Mouse (Mus musculus): ENCODE data around the gene Kif20b. TPM values are rescaled to one million over a fixed set of nuclear protein-coding genes. Genes with fewer than 3 reads are reported as not detected.

Gene Kif20b
- total RNA-seq, 2 experiments from 2014 or later: 0.82 to 1.4 TPM

- DNase-seq: no peak
These were observed 2.1 kb upstream of the Kif20b start for GRCm38 (mm10) chr19:34920066-34920465.

GRCm38 (mm10) chr19:34920531-34920930, 1.6 kb upstream of the Kif20b start:
- DNase-seq: no peak

GRCm38 (mm10) chr19:34921253-34921651, 909 bp upstream of the Kif20b start:
- DNase-seq: no peak

GRCm38 (mm10) chr19:34922603-34922963, 422 bp downstream of the Kif20b start:
- DNase-seq: no peak

GRCm38 (mm10) chr19:34947206-34947605, 25.0 kb downstream of the Kif20b start:
- no peak for DNase-seq

GRCm38 (mm10) chr19:34953842-34954541, 31.8 kb downstream of the Kif20b start:
- no peak for DNase-seq

- DNase-seq: no peak
These were observed 37.2 kb downstream of the Kif20b start for GRCm38 (mm10) chr19:34959369-34959768.

- no peak for DNase-seq
These were observed 62.6 kb downstream of the Kif20b start for GRCm38 (mm10) chr19:34984742-34985141.

GRCm38 (mm10) chr19:34990443-34990842, 68.3 kb downstream of the Kif20b start:
- no peak for DNase-seq

GRCm38 (mm10) chr19:34992969-34993527, 70.9 kb downstream of the Kif20b start:
- DNase-seq: no peak

- DNase-seq: no peak
These were observed 92.9 kb downstream of the Kif20b start for GRCm38 (mm10) chr19:35015058-35015457.

GRCm38 (mm10) chr19:35017474-35018208, 95.5 kb downstream of the Kif20b start:
- DNase-seq: no peak

- DNase-seq: no peak
These were observed 96.0 kb downstream of the Kif20b start for GRCm38 (mm10) chr19:35018209-35018581.

Small RNA genes lying within 50 kb of the gene (microRNA-seq; reads per million reads assigned to microRNA genes)
- 0 reads per million in 2 experiments for gene Mir1950 (ENCODE audit: borderline replicate concordance in 2 of 2)

Other genes starting within 250 kb of the Kif20b start
- 1 to 10 TPM in 1 of 2 experiments, under 1 TPM in 1; 0.54 to 1.2 TPM for gene Slc16a12, start 175.1 kb upstream of the Kif20b start, total RNA-seq (2021)
- 10 to 100 TPM; 15.7 to 17.0 TPM for gene Pank1, start 42.9 kb upstream of the Kif20b start, total RNA-seq (2021)